Mouse (Mus musculus) left cerebral cortex, adult 18-20 months (tissue): ENCODE measurements around the gene Zc3h12c. TPM values are rescaled to one million over a fixed set of nuclear protein-coding genes. Genes with fewer than 3 reads are reported as not detected.
"Not testable (repeated sequence)": the region's sequence is repeated elsewhere in the genome, so short reads cannot be mapped to it uniquely, and the experiment has no call there.

Experiments
- DNase-seq, 2 experiments: peaks; one replicate each; pipeline ENCODE4 v3.0.0; 2021 to 2022; ENCODE audit warnings: low spot score in 2 of 2, mixed read lengths in 1 of 2
- total RNA-seq, 2 experiments: library from RNA; stranded (reverse); gene quantifications; 2 replicates each; pipeline ENCODE4 v1.2.3; 2021

Gene Zc3h12c
- total RNA-seq, 2 experiments from 2014 or later, result 12.8 to 18.3 TPM

DNA sequence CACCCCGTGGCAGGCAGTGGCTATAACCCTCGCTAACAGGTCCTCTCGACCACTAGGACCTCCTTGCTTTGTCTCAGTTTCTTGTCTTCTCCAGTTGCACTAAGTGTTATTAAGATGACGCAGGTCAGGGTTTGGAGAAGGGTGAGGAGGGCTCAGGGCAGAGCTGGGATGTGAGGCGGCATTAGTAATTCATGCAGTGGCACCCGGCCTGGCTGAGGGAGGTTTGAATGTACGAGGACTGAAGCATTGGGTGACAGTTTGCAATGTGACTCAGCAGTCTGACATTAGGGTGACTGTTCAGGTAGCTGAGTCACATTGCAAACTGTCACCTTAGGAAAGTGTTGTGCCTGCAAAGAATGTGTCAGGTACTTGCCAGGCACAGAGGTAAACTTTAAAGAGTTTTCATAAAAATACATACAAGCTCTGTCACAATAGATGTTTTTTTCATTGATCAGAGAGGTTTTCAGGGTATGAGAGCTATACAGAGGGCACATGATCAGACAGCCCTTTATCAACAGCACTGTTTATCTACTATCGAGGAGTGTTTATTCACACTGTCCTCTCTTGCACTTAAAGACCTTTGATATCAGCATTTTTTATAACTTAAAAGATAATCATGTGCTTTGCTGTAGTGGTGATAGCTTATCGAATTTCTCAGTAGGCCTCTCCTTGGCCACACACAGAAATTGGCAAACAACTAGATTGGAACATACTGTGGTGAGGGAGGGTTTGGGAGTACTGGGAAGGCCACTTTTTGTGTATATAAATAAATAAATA is 64.7 kb downstream of the Zc3h12c start:
- DNase-seq, result no peak

DNA sequence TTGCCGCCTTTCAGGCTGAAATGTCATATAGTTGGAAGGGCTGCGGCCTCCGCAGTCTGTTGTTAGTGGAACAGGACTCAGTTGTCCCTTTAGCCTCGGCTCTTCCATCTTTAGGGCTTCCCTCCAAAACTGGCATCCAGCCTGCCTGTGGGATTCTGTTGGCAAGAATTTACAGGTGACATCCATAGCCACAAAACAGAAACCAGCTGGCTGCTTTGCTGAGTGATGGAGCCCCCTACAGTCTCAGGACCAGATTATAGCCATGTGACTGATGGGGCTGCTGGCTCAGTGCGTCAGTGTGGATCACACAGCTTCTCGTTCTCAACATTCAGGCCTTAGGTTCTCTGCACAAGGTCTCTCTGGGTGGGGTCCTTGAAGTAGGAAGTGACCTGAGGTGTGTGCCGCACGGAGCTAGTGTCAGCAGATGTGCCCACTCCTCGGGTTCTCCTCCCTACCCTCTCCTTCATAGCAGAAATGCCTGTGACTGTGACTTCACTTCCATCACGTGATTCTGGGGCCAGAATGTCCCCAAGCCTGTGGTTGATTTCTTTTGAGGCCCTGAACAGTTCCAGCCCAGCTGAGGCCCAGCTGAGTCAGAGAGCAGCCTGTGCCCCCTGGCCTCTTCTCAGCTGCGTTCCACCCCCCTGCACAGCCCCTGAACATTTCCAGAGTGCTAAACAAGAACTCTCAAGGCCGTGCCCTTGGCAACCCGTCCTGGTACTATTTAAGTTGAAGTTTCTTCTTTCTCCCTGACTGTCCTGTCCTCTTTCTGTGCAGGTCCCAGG is 66.1 kb downstream of the Zc3h12c start:
- no peak for DNase-seq

DNA sequence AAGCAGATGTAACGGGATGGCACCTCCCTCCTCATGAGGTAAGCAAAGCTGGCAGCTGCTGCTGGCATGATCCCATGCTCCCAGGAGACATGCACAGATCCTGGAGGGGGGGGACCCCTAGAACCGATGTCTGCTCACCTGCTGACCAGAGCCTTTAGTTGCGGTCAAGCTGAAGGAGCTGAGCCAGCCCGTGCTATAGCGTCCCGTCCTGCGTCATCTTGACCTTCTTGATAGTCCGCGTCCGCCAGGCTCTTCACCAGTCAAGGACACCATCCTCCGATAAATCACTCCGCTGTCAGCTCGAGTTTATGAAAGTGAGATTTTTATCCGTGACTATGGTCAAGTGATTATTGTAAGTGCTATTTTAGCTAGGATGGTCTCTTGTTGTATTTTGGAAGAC is 67.9 kb downstream of the Zc3h12c start:
- DNase-seq, result no peak

DNA sequence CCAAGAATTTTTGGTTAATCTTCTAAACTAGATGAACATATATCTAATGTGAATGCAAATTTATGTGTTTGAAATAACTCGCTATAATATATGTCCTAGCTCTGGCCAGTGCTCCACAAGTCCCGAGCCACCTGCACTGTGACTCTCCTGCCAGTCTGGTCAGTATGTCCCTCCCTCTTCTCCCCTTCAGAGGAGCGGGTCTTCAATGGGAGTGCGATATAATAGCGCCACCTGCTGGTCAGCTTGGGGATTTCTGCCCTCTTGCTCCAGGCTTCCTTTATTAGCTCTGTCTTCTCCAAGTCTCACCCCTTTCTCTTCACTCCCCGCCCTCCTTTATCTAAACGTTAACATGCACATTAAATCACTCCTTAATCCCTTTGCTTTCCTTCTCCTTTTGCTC is 69.8 kb downstream of the Zc3h12c start:
- peak; percentile 73 to 86 for DNase-seq

DNA sequence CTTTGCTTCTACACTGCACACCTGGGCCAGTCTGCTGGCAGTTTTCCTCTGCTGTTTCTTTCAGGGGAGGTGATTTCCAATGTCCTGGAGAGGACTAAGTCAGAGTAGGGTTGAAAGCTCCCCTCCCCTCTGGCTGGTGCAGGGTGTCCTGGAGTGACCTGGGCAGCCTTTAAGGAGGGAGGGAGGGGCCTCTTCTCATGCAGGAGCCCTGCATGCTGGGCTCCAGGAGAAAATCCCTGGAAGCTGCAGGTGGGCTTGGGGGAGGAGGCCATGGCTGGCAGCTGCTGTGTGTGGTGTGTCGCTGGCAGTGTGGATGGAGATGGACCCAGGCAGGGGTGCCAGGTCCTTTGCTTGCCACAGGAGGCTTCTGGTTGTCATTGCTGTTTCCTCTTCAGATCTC is 71.0 kb downstream of the Zc3h12c start:
- DNase-seq, result no peak

DNA sequence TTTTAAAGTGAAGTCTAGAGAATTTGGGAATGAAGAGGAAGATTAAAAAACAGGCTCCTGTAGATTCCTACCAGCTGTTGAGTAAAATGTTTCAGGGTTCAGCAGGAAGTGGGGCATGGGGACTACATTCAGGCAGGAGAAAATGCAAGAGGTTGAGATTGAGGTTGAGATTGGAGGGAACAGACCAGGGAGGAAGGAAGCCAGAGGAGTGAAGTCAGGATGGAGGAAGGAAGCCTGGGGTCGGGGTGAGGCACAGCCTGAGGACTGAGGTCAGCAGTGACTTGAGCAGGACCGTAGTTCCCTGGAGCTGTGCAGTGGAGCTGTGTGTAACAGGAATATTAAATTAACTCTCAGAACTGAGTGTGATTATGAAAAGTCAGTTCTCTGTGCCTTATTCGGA is 72.7 kb downstream of the Zc3h12c start:
- no peak for DNase-seq

DNA sequence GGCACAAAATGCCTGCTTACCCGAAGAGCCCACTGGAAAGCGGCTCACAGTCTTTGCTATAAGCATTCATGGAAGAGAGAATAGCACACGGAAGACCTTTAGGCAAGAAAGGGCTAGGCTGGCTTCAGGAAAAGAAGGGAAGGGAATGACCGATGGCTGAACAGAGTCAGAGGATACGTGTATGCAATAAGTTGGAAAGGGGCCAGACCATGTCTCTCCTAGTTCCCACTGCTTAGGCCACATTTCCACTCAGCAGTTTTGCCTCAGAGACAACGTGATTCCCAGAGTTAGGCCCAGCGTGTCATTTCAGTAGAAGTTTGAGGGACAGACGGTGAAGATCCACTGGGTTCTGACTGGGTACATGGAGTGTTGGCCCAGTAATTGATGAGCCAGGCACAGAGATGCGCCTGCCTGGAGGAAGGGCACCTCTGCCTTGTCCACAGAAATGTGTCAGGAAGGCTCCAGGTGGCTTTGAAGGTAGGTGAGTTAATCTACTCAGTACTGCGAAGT is 73.8 kb downstream of the Zc3h12c start:
- DNase-seq, result no peak

DNA sequence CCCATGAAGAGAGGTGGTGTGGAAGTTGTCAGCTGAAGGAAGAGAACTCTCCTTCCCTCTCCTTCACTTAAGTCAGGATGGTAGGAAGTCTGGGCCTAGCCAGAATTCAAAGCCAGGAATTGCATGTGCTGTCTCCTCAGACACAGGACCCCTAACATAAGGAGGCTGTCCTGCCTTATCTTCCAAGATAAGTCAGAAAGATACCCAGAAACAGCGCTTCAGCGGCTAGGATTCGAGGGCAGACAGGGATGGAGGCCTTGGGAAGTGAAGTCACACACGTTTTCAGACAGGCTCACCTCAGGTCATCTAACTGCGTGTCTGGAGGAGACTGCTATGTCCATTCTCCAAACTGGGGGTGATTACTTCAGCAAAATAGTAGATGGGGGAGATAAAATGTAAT is 74.4 kb downstream of the Zc3h12c start:
- DNase-seq, result no peak

DNA sequence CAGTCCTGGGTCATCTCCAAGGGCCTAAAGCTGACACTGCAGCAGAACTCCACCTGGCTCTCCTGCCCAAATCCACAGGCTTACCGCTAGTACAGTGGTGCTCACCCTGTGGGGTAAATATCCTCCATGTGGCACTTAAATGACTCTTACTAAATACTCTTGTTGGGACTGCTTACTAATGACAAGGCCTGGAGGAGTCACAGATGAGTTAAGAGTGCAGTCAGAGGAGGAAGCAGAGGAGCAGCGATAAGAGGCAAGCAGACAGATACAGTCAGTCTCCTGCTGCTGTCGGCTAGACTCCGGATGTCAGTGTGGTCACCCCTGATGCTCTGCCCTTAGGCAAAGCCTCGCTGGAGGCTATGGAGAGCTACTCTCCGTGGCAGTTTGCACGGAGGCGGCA is 75.3 kb downstream of the Zc3h12c start:
- no peak for DNase-seq

DNA sequence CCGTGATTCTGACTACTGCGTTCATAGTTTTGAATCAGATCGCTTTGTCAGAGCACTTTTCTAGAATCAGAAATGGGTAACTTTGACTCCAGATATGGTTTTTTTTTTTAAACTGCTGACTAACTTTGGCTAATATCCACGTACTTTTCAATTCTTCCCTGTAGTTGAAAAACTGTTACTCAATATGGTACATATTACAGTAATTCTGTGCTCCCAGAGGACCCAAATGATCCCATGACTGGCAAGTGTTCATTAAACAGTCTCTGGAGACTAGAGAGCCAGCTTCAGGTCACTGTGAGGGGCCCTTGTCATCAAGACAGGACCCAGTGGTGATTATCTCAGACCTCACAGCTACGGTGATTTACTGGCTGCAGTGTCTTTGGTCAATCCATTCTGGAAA is 76.1 kb downstream of the Zc3h12c start:
- DNase-seq, result no peak

DNA sequence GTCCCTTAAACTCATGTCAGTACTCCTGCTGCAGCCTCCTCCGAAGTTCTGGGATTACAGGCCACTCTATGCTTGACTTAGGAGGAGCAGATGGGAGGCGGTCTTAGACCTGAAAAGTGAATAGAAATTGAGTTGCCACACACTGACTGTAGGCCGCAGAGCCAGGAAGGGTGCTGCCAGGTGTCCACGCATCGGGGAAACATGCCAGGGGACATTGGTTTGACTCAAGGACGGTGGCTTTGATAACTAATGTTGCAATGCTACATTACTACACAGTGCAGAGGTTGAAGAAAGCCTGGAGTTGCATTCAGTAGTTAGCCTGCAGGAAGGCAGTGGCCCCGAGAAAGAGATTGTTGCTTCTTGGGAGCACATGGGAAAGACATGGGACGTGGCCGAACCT is 76.6 kb downstream of the Zc3h12c start:
- no peak for DNase-seq

DNA sequence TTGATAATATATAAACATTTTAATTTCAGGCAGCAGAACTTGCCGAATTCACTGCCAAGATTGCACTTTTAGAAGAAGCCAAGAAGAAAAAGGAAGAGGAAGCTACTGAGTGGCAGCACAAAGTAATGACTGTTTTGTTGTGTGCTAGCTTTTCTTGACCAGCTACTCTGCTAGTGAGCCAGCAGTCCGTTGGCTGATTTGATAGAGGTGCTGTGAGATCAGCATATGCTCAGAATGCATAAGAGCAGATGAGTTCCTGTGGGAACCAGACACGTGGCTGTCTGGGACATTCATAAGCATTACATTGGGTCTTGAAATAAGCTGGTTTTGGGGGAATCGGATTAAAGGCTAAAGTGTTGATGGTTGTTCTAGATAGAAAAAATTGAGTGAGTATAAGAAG is 86.0 kb downstream of the Zc3h12c start:
- no peak for DNase-seq

DNA sequence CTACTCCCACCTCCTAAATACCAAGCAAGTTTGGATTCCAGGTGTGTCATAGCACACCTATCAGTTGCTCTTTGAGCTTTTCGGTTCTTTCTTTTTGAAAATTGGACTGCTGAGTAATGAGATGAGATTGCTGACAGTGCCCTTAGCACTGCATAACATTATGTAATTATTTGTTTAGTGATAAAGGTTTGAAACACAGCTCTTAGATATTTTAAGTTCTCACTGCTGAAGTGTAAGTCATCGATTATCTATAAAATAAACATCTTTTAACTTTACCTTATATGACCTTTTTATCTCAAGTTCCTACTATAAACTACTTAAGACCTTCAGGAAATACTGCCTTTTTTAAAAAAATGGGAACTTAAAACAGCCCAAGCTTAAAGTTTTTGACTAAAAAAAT is 86.4 kb downstream of the Zc3h12c start:
- DNase-seq, result no peak

DNA sequence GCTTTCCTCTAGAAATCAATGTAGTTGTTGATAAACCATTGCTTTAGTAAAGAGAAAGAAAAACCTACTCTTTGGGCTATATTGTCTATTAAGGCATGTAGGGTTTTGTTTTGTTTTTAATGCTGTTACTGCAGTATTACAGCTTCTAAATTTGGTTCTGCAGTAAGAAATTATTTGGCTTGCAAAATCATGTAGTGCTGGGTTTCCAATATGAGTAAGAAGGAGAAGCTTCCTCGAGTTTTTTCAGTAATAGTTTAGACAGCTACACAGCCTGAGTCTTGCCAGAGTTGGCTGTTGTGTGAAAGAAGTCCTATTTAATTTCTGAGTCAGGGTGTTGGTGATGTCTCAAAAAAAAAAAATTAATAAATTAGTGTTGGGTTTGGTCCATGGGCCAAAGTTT is 90.7 kb downstream of the Zc3h12c start:
- no peak for DNase-seq

DNA sequence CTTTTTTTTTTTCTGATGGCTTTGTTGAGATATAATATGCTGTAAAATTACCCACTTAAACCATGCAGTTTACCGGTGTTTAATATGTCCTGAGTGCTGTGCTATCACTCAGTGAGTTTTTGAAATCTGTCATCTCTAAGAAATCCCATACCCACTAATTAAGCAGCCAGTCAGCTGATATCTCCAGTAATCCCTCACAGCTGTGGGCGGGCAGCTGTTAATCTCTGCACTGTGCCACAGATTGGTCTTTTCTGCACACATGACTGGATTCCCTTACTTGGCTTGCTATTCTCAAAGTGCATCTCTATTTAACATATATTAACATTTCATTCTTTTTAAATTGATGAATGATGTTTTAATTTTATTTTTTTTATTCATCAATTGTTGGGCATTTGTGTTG is 92.3 kb downstream of the Zc3h12c start:
- DNase-seq, result no peak

DNA sequence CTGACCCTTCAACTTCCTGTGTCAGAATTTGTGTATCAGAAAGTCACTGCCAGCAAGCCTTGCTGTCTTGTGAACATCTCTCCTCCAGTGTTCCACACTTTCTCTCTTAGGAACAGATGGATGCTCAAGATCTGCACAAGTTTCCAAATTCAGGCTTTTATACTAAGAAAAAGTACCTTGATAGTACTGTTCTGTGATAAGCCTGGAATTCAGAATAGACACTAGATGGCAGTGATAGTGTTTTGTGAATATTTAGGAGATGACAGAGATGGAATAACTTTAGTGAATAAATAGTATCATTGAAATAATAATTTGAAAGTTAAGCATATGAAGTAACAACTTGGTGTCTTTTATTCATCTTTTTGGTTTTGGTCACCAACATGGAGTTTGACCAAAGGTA is 96.2 kb downstream of the Zc3h12c start:
- no peak for DNase-seq

DNA sequence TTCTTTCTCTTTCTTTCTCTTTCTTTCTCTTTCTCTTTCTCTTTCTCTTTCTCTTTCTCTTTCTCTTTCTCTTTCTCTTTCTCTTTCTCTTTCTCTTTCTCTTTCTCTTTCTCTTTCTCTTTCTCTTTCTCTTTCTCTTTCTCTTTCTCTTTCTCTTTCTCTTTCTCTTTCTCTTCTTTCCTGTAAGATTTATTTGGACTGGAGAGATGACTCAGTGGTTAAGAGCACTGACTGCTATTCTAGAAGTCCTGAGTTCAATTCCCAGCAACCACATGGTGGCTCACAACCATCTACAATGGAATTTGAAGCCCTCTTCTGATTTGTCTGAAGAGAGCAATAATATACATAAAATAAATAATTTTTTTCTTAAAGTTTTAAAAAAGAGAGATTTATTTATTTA is 97.0 kb downstream of the Zc3h12c start:
- not testable (repeated sequence) for DNase-seq

DNA sequence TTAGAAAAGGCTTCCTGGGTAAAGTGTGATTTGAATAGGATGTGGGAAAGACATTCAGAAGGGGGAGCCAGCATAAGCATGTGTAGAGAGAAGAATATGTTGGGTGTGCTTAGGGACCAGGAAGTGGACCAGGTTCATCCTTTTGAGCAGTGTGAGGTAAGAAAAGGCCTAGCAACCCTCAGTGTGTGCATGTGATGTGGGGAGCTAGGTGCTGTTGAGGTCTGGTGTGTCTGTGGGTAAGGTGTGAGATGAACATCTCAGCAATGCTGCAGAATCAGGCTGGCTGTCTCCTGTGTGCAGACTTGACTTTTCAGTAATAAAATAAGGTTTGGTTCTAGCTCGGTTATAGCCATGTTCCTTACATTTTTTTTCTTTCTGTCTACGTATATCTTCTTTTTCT is 98.3 kb downstream of the Zc3h12c start:
- DNase-seq, result no peak
